Mouse (Mus musculus): ENCODE measurements around the gene Olfr632.
"Not testable (repeated sequence)": the region's sequence is repeated elsewhere in the genome, so short reads cannot be mapped to it uniquely, and the experiment has no call there.

Olfr632 gene

GRCm38 (mm10) chr7:103934264-103934663 is at the start of gene Olfr632:
TSS of gene Olfr632 (plus strand) at chr7:103934347.
- DNase-seq (ENCODE audit: low spot score in 2 of 2): no peak

- DNase-seq (ENCODE audit: low spot score in 2 of 2): no peak
These were observed 48.0 kb upstream of the Olfr632 start, which contains the start of gene Olfr66 for GRCm38 (mm10) chr7:103886152-103886551. TSS of gene Olfr66 (minus strand) at chr7:103886252.

- no peak for DNase-seq (ENCODE audit: low spot score in 2 of 2)
These were observed 39.8 kb upstream of the Olfr632 start, which contains the start of gene Olfr64 for GRCm38 (mm10) chr7:103894385-103894784. TSS of gene Olfr64 (minus strand) at chr7:103894485.

- no peak for DNase-seq (ENCODE audit: low spot score in 2 of 2)
These were observed 31.0 kb upstream of the Olfr632 start, which contains the start of gene Olfr65 for GRCm38 (mm10) chr7:103903187-103903586. TSS of gene Olfr65 (plus strand) at chr7:103903487.

GRCm38 (mm10) chr7:103910047-103910446 is 24.1 kb upstream of the Olfr632 start:
- no peak for DNase-seq (ENCODE audit: low spot score in 2 of 2)

- DNase-seq (ENCODE audit: low spot score in 2 of 2): no peak
These were observed 21.1 kb upstream of the Olfr632 start for GRCm38 (mm10) chr7:103912969-103913511.

- no peak for DNase-seq (ENCODE audit: low spot score in 2 of 2)
These were observed 18.8 kb upstream of the Olfr632 start for GRCm38 (mm10) chr7:103915338-103915737.

GRCm38 (mm10) chr7:103928525-103928924 is 5.6 kb upstream of the Olfr632 start, which contains the start of gene Olfr631:
TSS of gene Olfr631 (plus strand) at chr7:103928825.
- DNase-seq (ENCODE audit: low spot score in 2 of 2): no peak

- DNase-seq (ENCODE audit: low spot score in 2 of 2): peak in 1 of 2 experiments; percentile 8
These were observed 8.6 kb downstream of the Olfr632 start for GRCm38 (mm10) chr7:103942730-103943129.

- DNase-seq (ENCODE audit: low spot score in 2 of 2): no peak
These were observed 10.0 kb downstream of the Olfr632 start, which contains the start of gene Olfr633 for GRCm38 (mm10) chr7:103944137-103944536. TSS of gene Olfr633 (plus strand) at chr7:103944437.

- not testable (repeated sequence) for DNase-seq (ENCODE audit: low spot score in 2 of 2)
These were observed 32.7 kb downstream of the Olfr632 start for GRCm38 (mm10) chr7:103966873-103967272.

GRCm38 (mm10) chr7:103970852-103971251 is 36.7 kb downstream of the Olfr632 start, which contains the start of gene Olfr635:
TSS of gene Olfr635 (plus strand) at chr7:103971152.
- no peak for DNase-seq (ENCODE audit: low spot score in 2 of 2)

GRCm38 (mm10) chr7:103971782-103972181 is 37.6 kb downstream of the Olfr632 start:
- no peak for DNase-seq (ENCODE audit: low spot score in 2 of 2)
